Mouse (Mus musculus): ENCODE measurements around the gene Zdhhc19.

GRCm38 (mm10) chr16:32523462-32524243 is 27.6 kb downstream of the Zdhhc19 start:
- no peak for TF ChIP-seq GATA1 (IDR thresholded peaks at IDR 0.05; ENCODE audit: low read length)
- no peak for TF ChIP-seq TAL1 (IDR thresholded peaks at IDR 0.05; ENCODE audit: low read length)

Measured in erythroblast, embryonic 14.5 days (primary cell).